Mouse (Mus musculus) left cerebral cortex, postnatal 36 days (tissue): ENCODE results near the gene Gm14139. TPM values are rescaled to one million over a fixed set of nuclear protein-coding genes. Genes with fewer than 3 reads are reported as not detected.
"Not testable (repeated sequence)": the region's sequence is repeated elsewhere in the genome, so short reads cannot be mapped to it uniquely, and the experiment has no call there.

Experiments used
- DNase-seq, 2 experiments: peaks; one replicate each; pipeline ENCODE4 v3.0.0; 2021 to 2022; ENCODE audit warnings: low spot score in 2 of 2, mixed read lengths in 1 of 2
- intact Hi-C: fragments of 180-260 bp; cut with DNase I; formaldehyde crosslinking; loops from one replicate; pipeline ENCODE4 v1.15.1; 2025
- total RNA-seq, 2 experiments: library from RNA; stranded (reverse); gene quantifications; 2 replicates each; pipeline ENCODE4 v1.2.3; 2021

Gm14139 gene
- total RNA-seq: not detected

GRCm38 (mm10) chr2:150181570-150181999, at the start of gene Gm14139:
Gm14139 (plus strand) TSS chr2:150181755.
- intact Hi-C loops, DNase-seq: not testable (repeated sequence)

- intact Hi-C loops, DNase-seq: not testable (repeated sequence)
Observed at GRCm38 (mm10) chr2:150132002-150132401, 49.6 kb upstream of the Gm14139 start.

- intact Hi-C loops: no loop called here
- no peak for DNase-seq
Observed at GRCm38 (mm10) chr2:150132773-150133172, 48.8 kb upstream of the Gm14139 start.

- intact Hi-C loops: no loop called here
- DNase-seq: peak; percentile 84 to 86
Observed at GRCm38 (mm10) chr2:150136435-150136897, 45.1 kb upstream of the Gm14139 start, which contains the start of gene Zfp120. Zfp120 (minus strand) TSS chr2:150136708.

- no peak for DNase-seq
- intact Hi-C loops: no loop called here
Observed at GRCm38 (mm10) chr2:150166703-150167102, 14.9 kb upstream of the Gm14139 start.

GRCm38 (mm10) chr2:150173833-150174232, 7.7 kb upstream of the Gm14139 start:
- no peak for DNase-seq
- intact Hi-C loops: no loop called here

GRCm38 (mm10) chr2:150179579-150179978, 2.0 kb upstream of the Gm14139 start, which contains the start of gene Gm10770:
Gm10770 (minus strand) TSS chr2:150179679.
- intact Hi-C loops, DNase-seq: not testable (repeated sequence)

- DNase-seq, intact Hi-C loops: not testable (repeated sequence)
Observed at GRCm38 (mm10) chr2:150181046-150181445, 509 bp upstream of the Gm14139 start.

GRCm38 (mm10) chr2:150217600-150218362, 36.2 kb downstream of the Gm14139 start, which contains the start of gene Zfp937:
Zfp937 (plus strand) TSS chr2:150218073.
- intact Hi-C loops: loop anchor here (10.0 kb wide), 1 partner anchor 237 kb away; the partner anchor contains the start of gene Zfp442
- DNase-seq: peak; percentile 76 to 80

- DNase-seq: not testable (repeated sequence)
- intact Hi-C loops: loop anchor here (10.0 kb wide), 1 partner anchor 236 kb away; the partner anchor contains the start of gene Zfp442
Observed at GRCm38 (mm10) chr2:150218363-150218725, 36.8 kb downstream of the Gm14139 start.

GRCm38 (mm10) chr2:150223263-150223662, 41.7 kb downstream of the Gm14139 start:
- intact Hi-C loops: not testable (repeated sequence)

More at GRCm38 (mm10) chr2:150223263-150223662, 41.7 kb downstream of the Gm14139 start:
- not testable (repeated sequence) for DNase-seq

Other genes starting within 250 kb of the Gm14139 start
- 1 to 10 TPM; 9.2 to 9.5 TPM for gene Zfp120, start 45.0 kb upstream of the Gm14139 start, total RNA-seq
- not detected for gene Gm10770, start 2.1 kb upstream of the Gm14139 start, total RNA-seq
- 1 to 10 TPM; 9.0 to 9.8 TPM for gene Zfp937, start 36.3 kb downstream of the Gm14139 start, total RNA-seq
- 1 to 10 TPM; 7.2 to 8.3 TPM for gene Gm21994, start 73.8 kb downstream of the Gm14139 start, total RNA-seq
- under 1 TPM in 1 of 2 experiments, not detected in 1; 0.25 TPM for gene Gm14124, start 75.8 kb downstream of the Gm14139 start, total RNA-seq
- 1 to 10 TPM; 2.4 to 2.9 TPM for gene Gm10130, start 141.9 kb downstream of the Gm14139 start, total RNA-seq
- 1 to 10 TPM; 8.6 to 9.5 TPM for gene 3300002I08Rik, start 181.0 kb downstream of the Gm14139 start, total RNA-seq